Mouse (Mus musculus): Measurements from ENCODE around the gene Tmem150c.

Gene Tmem150c

GRCm38 (mm10) chr5:100049904-100050303 lies 109.7 kb downstream of the Tmem150c start:
- DNase-seq = no peak

- DNase-seq = no peak
Measured at GRCm38 (mm10) chr5:100047871-100048270, 111.7 kb downstream of the Tmem150c start.

- no peak for DNase-seq
Measured at GRCm38 (mm10) chr5:100047143-100047640, 112.4 kb downstream of the Tmem150c start.

DNA sequence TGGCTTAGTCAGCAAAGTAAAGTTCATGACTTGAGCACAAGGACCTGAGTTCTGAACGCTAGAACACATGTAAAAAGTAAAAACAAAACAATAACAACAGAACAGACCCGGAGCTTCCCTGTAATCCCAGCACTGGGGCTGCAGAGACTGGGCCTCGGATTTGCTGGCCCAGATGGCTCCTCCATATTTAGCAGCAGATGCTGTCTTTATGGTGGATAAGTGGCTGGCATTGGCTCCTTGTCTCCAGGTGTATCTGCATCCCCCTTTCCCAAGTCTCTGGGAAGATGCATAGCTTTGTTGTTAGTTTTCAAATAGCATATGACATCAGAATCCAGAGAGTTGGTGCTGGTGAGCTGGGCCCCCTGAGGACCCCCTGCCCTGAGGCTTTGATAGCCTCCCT lies 113.5 kb downstream of the Tmem150c start:
- DNase-seq = no peak

DNA sequence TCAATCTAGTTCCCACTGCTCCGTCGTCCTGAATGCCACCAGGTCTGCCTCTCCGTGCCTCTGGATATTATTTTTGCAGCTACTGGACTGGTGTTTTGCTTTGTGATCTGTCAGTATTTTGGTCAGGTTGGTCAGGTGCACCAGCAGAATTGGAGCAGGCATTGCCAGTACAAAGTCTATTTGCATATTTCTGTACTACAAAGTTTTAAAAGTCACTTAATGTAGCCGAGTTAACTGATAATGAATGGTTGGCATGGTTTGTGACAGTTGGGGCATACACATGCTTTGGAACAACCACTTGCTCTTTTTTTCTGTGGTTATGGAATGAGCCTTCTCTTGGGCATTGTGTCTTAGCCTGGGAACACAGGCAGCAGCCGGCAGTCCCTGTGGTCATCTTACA lies 115.0 kb downstream of the Tmem150c start:
- DNase-seq = no peak

- DNase-seq = no peak
Measured at GRCm38 (mm10) chr5:100044030-100044429, 115.6 kb downstream of the Tmem150c start.

DNA sequence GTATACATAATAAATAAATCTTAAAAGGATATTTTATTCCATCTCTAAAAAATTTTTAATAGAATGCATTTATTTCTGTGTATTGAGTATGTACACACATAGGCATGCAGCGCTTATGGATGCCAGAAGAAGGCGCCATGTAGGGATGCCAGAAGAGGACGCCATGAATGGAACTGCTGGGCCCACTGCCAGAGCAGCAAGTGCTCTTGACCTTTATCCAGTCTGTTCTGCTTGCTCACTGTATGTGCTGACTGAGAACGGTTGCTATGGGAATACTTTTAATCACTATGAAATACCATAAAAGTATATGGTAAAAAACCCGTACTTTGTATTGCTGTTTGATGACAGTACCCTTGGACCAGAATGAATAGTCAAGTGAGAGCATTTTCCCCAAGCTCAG lies 116.2 kb downstream of the Tmem150c start:
- peak; percentile 58 for DNase-seq

GRCm38 (mm10) chr5:100042467-100042866 lies 117.1 kb downstream of the Tmem150c start:
- DNase-seq = no peak

DNA sequence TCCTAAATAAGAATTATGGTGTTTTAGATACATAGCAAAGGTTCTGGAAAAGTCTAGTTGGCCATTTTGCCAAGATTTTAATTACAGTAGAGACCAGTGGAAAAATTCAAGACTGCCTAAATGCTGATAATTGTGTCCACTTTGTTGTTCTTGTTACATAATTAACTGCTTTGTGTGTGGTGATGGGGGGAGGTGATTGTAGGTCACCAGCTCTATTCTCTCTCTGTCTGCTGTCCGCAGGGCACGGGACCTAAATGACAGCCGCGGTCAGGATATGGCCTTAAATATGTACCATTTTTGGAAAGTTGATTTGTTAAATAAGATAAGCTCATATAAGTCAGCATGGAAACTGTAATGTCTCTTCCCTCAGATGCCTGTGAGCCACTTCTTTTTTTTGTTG lies 118.3 kb downstream of the Tmem150c start:
- no peak for DNase-seq

- DNase-seq = peak; percentile 30
Measured at GRCm38 (mm10) chr5:100040281-100040784, 119.3 kb downstream of the Tmem150c start.

DNA sequence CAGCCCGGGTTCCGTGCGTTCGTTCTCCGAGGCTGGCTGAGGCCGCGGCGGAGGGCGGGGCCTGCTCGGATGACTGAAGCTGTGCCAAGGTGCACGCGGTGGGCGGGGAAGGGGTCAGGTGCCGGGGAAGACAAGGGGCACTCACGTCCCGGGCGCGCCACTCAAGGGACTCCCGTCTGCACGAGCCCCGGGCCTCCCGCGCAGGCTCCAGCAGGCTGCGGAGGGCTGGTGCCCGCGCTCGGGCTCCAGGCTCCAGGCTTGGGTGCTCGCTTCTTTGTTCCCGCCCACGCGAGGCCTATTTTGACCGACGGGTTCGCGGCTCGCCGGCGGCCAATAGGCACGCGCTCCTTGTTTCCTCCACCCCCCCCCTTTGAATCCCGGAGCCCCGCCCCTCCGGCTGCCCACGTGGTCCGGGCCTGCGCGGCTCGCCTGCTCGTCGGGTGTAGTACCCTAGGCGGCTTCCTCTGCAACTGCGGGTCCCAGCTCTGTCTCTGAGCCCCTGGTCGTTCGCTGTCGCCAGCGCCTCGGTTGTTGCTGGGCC lies 119.9 kb downstream of the Tmem150c start, which contains the start of the genes Hnrnpdl and Enoph1:
TSS of gene Hnrnpdl (minus strand) at position 63 of the 541 bp plus-strand sequence.
TSS of gene Enoph1 (plus strand) at position 384 of the 541 bp plus-strand sequence.
- DNase-seq = peak; percentile 99

- peak; percentile 95 for DNase-seq
Measured at GRCm38 (mm10) chr5:100038714-100039601, 120.7 kb downstream of the Tmem150c start.

GRCm38 (mm10) chr5:100037965-100038713 lies 121.5 kb downstream of the Tmem150c start:
- DNase-seq = peak; percentile 94

DNA sequence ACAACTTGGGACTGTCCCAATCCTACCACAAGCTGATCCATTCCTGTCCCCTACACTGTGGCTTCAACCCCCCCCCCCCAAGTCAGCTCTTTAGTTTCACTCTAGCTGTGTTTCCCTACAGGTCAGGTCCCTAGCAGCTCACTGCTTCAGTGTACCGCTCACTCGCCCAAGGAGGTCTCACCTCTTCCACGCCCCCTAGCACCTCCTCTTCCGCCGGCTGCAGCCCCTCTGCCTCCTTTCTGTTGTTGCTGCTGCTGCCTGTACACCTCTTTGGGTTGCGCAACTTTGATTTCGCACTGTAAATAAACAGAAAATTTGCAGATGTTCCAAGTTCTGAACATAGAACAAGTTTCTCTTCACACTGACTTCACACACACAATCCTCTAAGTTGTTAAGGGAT lies 122.9 kb downstream of the Tmem150c start:
- DNase-seq = no peak

- DNase-seq = no peak
Measured at GRCm38 (mm10) chr5:100035950-100036349, 123.7 kb downstream of the Tmem150c start.

- DNase-seq = no peak
Measured at GRCm38 (mm10) chr5:100032646-100033045, 127.0 kb downstream of the Tmem150c start.

DNA sequence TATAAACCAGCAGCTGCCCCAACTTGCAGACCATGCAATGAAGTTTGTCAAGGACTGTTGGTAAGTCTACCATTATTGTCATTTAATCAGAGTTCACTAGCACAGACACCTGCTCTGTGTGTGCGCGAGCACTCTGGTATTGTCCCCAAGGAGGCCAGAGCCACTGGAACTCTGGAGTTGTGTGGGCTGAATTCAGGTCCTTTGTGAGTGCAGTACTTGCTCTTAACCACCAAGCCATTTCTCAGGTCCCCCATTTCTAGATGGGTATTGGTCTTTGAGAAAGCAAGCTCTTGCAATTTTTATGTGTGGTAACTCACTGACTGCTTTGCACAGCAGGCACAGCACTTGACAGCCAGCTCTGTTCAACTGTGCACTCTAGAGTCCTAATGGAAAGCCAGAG lies 127.5 kb downstream of the Tmem150c start:
- no peak for DNase-seq

DNA sequence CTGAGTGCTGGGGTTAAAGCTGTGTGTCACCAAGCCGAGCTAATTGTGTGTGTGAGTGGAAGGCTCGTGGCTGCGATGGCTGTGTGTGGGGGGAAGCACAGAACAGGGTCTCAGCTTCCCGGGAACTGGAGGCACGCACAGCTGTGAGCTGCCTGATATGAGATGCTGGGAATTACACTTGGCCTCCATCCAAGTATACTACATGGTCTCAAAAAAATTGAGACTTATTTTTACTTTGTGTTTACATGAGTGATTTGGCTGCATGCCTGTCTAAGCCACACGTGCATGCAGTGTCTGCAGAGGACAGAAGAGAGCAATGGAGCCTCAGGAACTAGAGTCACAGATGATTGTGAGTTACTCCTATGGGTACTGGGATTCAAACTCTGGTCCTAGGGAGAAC lies 129.5 kb downstream of the Tmem150c start:
- peak; percentile 38 for DNase-seq
